Mouse (Mus musculus): ENCODE data around the gene Trap1a. TPM values are rescaled to one million over a fixed set of nuclear protein-coding genes. Genes with fewer than 3 reads are reported as not detected.
"Not testable (repeated sequence)": the region's sequence is repeated elsewhere in the genome, so short reads cannot be mapped to it uniquely, and the experiment has no call there.

Gene Trap1a
- polyA plus RNA-seq (2016; fragmentation: Nextera tagmentation; extraction: Ambion mirVana): not detected in 2 replicates

- no peaks in the 10 kb centered on the region for H3K9me3 ChIP-seq
- H3K36me3 ChIP-seq: no peaks in the 10 kb centered on the region
- WGBS: 88% methylated on average over 24 of the region's 24 CpGs
- no peak within 1 kb of the TSS for H3K27ac ChIP-seq
- H3K4me3 ChIP-seq: no peak within 1 kb of the TSS
- H3K9ac ChIP-seq: no peak within 1 kb of the TSS
- no peaks in the 10 kb centered on the region for H3K4me1 ChIP-seq
- no peak for ATAC-seq (ENCODE audit: insufficient number of reproducible peaks, insufficient read depth, low FRiP score, low TSS enrichment)
- no peak within 1 kb of the TSS for H3K4me2 ChIP-seq (replicated peaks)
- H3K27me3 ChIP-seq: no peaks in the 10 kb centered on the region
Observed at GRCm38 (mm10) chrX:139333263-139333994, at the start of gene Trap1a. Trap1a (plus strand) TSS chrX:139333683.

- H3K9ac ChIP-seq: no peak overlapping the region
- H3K4me3 ChIP-seq: no peak overlapping the region
- WGBS: 78% methylated on average over 2 of the region's 2 CpGs
- H3K27me3 ChIP-seq: no peaks in the 10 kb centered on the region
- H3K4me1 ChIP-seq: no peaks in the 10 kb centered on the region
- H3K27ac ChIP-seq: no peak overlapping the region
- ATAC-seq (ENCODE audit: insufficient number of reproducible peaks, insufficient read depth, low FRiP score, low TSS enrichment): no peak
- no peak overlapping the region for H3K4me2 ChIP-seq (replicated peaks)
- no peaks in the 10 kb centered on the region for H3K36me3 ChIP-seq
- no peaks in the 10 kb centered on the region for H3K9me3 ChIP-seq
Observed at GRCm38 (mm10) chrX:139293114-139293513, 40.4 kb upstream of the Trap1a start.

- ATAC-seq (ENCODE audit: insufficient number of reproducible peaks, insufficient read depth, low FRiP score, low TSS enrichment): no peak
- no peak overlapping the region for H3K4me2 ChIP-seq (replicated peaks)
- H3K9me3 ChIP-seq: no peaks in the 10 kb centered on the region
- H3K27ac ChIP-seq: no peak overlapping the region
- no peak overlapping the region for H3K4me3 ChIP-seq
- no peak overlapping the region for H3K9ac ChIP-seq
- H3K36me3 ChIP-seq: no peaks in the 10 kb centered on the region
- no peaks in the 10 kb centered on the region for H3K27me3 ChIP-seq
- WGBS: 70% methylated on average over 1 of the region's 1 CpGs
- H3K4me1 ChIP-seq: no peaks in the 10 kb centered on the region
Observed at GRCm38 (mm10) chrX:139295325-139295724, 38.2 kb upstream of the Trap1a start.

DNA sequence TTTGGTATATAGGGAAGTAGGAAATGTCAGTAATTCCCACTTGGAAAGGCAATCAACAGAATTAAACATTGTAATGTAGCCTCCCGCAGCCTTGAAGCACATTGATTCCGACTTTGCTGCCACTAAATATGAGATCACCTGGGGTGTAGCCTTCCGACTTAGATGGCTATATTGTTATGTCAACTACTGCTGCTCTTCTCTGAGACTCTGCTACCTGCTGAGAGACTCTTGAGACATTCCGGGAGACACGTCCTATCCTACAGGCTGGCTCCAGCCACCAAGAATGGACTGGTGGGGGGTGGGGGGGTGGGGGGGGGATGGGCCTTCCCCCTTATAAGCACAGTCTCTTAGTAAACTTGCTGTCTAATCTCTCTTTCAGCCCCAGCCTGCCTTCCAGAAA, 16.1 kb upstream of the Trap1a start:
- H3K9ac ChIP-seq; H3K27me3 ChIP-seq; H3K4me3 ChIP-seq; H3K4me2 ChIP-seq (replicated peaks); H3K36me3 ChIP-seq; H3K4me1 ChIP-seq; ATAC-seq (ENCODE audit: insufficient number of reproducible peaks, insufficient read depth, low FRiP score, low TSS enrichment); H3K9me3 ChIP-seq; H3K27ac ChIP-seq: not testable (repeated sequence)
- 75% methylated on average over 5 of the region's 5 CpGs for WGBS

- ATAC-seq (ENCODE audit: insufficient number of reproducible peaks, insufficient read depth, low FRiP score, low TSS enrichment): no peak
- Histone ChIP-seq H3K9ac (no peak overlapping the region), H3K27me3 (no peaks in the 10 kb centered on the region), H3K4me3 (no peak overlapping the region), H3K4me1 (no peaks in the 10 kb centered on the region), H3K36me3 (no peaks in the 10 kb centered on the region), H3K27ac (no peak overlapping the region), H3K9me3 (no peaks in the 10 kb centered on the region), H3K4me2 (replicated peaks) (no peak overlapping the region)
- 89% methylated on average over 9 of the region's 9 CpGs for WGBS
Observed at GRCm38 (mm10) chrX:139332583-139332982, 900 bp upstream of the Trap1a start.

DNA sequence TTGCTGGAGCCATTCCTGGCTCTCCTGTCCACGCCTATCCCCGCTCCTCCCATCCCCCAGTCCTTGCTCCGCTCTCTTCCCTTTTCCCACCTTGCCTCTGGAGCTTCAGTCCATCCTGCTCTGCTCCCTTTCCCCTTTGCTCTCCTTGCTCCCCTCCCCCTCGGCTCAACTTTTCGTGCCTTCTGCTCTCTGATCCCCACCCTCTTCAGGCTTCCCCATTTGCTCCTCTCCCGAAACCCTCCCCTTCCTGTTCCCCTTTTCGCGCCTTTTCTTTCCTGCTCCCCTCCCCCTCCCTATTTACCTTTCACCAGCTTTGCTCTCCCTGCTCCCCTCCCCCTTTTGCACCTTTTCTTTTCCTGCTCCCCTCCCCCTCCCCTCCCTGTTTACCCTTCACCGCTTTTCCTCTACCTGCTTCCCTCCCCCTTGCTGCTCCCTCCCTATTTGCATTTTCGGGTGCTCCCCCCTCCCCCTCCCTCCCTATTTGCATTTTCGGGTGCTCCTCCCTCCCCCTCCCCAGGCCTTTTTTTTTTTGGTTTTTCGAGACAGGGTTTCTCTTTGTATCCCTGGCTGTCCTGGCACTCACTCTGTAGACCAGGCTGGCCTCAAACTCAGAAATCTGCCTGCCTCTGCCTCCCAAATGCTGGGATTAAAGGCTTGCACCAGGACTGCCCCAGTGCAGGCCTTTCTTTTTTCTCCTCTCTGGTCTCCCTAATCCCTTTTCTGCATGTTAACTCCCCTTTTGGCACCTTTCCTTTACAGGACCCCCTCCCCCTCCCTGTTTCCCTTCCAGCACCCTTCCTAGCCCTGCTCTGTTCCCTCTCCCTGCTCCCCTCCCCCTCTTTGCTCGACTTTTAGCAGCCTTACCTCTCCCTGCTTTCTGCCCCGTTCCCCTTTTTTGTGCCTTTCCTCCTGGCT, 1.3 kb downstream of the Trap1a start:
- Histone ChIP-seq H3K4me1 (no peaks in the 10 kb centered on the region), H3K9me3 (no peaks in the 10 kb centered on the region), H3K27ac (no peak overlapping the region), H3K4me3 (no peak overlapping the region), H3K27me3 (no peaks in the 10 kb centered on the region), H3K4me2 (replicated peaks) (no peak overlapping the region), H3K9ac (no peak overlapping the region), H3K36me3 (no peaks in the 10 kb centered on the region)
- no peak for ATAC-seq (ENCODE audit: insufficient number of reproducible peaks, insufficient read depth, low FRiP score, low TSS enrichment)
- WGBS: 88% methylated on average over 14 of the region's 14 CpGs

- H3K36me3 ChIP-seq: no peaks in the 10 kb centered on the region
- no peak overlapping the region for H3K4me2 ChIP-seq (replicated peaks)
- H3K27ac ChIP-seq: no peak overlapping the region
- no peaks in the 10 kb centered on the region for H3K9me3 ChIP-seq
- H3K4me3 ChIP-seq: no peak overlapping the region
- ATAC-seq (ENCODE audit: insufficient number of reproducible peaks, insufficient read depth, low FRiP score, low TSS enrichment): no peak
- 58% methylated on average over 3 of the region's 3 CpGs for WGBS
- no peaks in the 10 kb centered on the region for H3K27me3 ChIP-seq
- H3K9ac ChIP-seq: no peak overlapping the region
- H3K4me1 ChIP-seq: no peaks in the 10 kb centered on the region
Observed at GRCm38 (mm10) chrX:139335419-139336074, 2.1 kb downstream of the Trap1a start.

- H3K27ac ChIP-seq: no peak overlapping the region
- H3K4me2 ChIP-seq (replicated peaks): no peak overlapping the region
- 84% methylated on average over 4 of the region's 4 CpGs for WGBS
- H3K36me3 ChIP-seq: no peaks in the 10 kb centered on the region
- no peak for ATAC-seq (ENCODE audit: insufficient number of reproducible peaks, insufficient read depth, low FRiP score, low TSS enrichment)
- no peaks in the 10 kb centered on the region for H3K4me1 ChIP-seq
- no peaks in the 10 kb centered on the region for H3K9me3 ChIP-seq
- H3K27me3 ChIP-seq: no peaks in the 10 kb centered on the region
- H3K4me3 ChIP-seq: no peak overlapping the region
- H3K9ac ChIP-seq: no peak overlapping the region
Observed at GRCm38 (mm10) chrX:139339553-139339952, 6.1 kb downstream of the Trap1a start.

- WGBS: 76% methylated on average over 2 of the region's 2 CpGs
- H3K4me1 ChIP-seq: no peaks in the 10 kb centered on the region
- H3K4me3 ChIP-seq: no peak overlapping the region
- no peaks in the 10 kb centered on the region for H3K36me3 ChIP-seq
- no peaks in the 10 kb centered on the region for H3K27me3 ChIP-seq
- H3K9ac ChIP-seq: no peak overlapping the region
- ATAC-seq (ENCODE audit: insufficient number of reproducible peaks, insufficient read depth, low FRiP score, low TSS enrichment): no peak
- no peaks in the 10 kb centered on the region for H3K9me3 ChIP-seq
- H3K27ac ChIP-seq: no peak overlapping the region
- no peak overlapping the region for H3K4me2 ChIP-seq (replicated peaks)
Observed at GRCm38 (mm10) chrX:139341185-139341584, 7.7 kb downstream of the Trap1a start.

DNA sequence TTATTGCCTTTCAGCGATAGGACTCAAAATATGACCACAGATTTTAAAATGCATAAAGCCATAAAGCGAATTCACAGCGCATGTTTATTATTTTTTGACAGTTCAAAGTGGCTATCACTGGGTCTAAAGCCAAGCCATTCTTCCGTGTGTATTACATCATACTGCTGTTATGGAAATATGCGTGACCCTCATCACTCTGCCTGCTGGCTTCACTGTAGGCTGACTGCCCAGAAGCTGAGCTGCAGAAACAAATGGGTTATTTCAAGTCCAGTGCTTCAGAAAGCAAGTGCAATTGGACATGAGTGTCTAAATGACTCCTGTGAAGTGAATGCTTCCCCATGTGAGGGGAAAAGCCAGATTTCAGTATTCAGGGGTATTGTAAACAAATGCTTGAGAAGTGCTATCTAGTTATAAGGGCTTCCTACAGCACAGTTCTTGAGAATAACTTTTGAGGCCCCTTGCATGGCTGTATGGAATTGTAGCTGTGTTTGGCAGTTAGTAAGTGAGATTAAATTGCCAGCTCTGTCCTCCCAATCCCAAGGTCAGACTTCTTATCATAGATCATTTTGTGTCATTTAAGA, 18.8 kb downstream of the Trap1a start:
- Histone ChIP-seq H3K27ac (no peak overlapping the region), H3K9ac (no peak overlapping the region), H3K4me2 (replicated peaks) (no peak overlapping the region), H3K36me3 (no peaks in the 10 kb centered on the region), H3K27me3 (peaks cover 4% of the 10 kb centered on the region; the same call in 1 of the 2 replicates), H3K9me3 (no peaks in the 10 kb centered on the region), H3K4me3 (no peak overlapping the region), H3K4me1 (no peaks in the 10 kb centered on the region)
- 80% methylated on average over 5 of the region's 5 CpGs for WGBS
- ATAC-seq (ENCODE audit: insufficient number of reproducible peaks, insufficient read depth, low FRiP score, low TSS enrichment): no peak

DNA sequence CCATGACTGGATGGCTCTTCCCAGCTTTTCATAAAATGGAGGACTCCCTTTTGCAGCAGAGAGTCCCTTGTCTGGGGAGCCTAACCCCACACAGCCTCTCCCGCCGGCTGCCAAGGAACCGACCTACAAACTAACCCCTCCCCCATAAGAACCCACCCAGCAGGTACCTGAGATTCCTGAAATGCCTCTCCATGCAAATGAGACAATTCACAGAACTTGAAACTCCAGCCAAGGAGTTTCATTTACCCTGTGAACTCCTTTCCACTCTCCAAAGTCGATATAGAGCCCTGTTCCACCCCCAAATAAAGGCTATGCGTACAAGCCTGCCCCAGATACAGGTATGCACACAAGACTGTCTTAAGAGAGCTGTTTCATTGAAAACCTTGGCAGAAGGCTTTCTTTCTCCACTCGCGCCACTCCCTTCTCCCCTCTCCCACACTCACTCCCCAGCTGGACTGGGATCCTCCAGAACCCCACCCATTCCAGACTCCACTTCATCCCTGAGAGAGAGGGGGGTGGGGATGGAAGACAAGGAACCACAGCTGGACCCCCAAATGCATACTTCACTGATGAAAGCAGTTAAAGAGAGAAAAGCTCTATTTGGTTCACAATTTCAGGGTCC, 24.3 kb downstream of the Trap1a start:
- no peaks in the 10 kb centered on the region for H3K4me1 ChIP-seq
- no peak overlapping the region for H3K4me2 ChIP-seq (replicated peaks)
- 54% methylated on average over 7 of the region's 7 CpGs for WGBS

More for the DNA sequence above, 24.3 kb downstream of the Trap1a start:
- Histone ChIP-seq H3K27ac (no peak overlapping the region), H3K4me3 (no peak overlapping the region), H3K27me3 (peaks cover 6% of the 10 kb centered on the region; the same call in 1 of the 2 replicates), H3K9me3 (no peaks in the 10 kb centered on the region), H3K36me3 (no peaks in the 10 kb centered on the region), H3K9ac (no peak overlapping the region)
- ATAC-seq (ENCODE audit: insufficient number of reproducible peaks, insufficient read depth, low FRiP score, low TSS enrichment): no peak
